Mouse (Mus musculus): Measurements from ENCODE around the gene Notch2. TPM values are rescaled to one million over a fixed set of nuclear protein-coding genes. Genes with fewer than 3 reads are reported as not detected.

Gene Notch2
- total RNA-seq, 2 experiments from 2014 or later, result 13.0 to 15.7 TPM

GRCm38 (mm10) chr3:98069161-98069560, 55.8 kb downstream of the Notch2 start:
- no peak for DNase-seq (ENCODE audit: low spot score in 2 of 2)

DNA sequence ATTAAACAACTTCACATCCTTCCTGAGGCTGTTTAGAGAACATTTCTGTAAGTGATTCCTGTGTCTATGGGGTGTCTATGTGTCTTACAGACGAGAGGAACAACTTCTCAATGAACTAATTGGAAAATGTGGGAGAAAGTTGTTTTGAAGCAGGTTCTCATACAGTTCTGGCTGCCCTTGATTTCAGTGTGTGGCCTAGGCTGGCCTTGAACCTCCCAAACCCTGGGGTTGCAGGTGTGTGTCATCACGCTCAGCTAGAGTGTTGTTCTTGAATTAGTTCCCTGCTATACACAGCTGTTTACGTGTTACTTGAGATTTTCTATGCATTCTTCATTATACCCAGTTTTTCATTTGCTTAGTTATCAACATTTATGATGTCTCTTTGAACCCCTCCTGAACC, 56.5 kb downstream of the Notch2 start:
- DNase-seq (ENCODE audit: low spot score in 2 of 2), result no peak

DNA sequence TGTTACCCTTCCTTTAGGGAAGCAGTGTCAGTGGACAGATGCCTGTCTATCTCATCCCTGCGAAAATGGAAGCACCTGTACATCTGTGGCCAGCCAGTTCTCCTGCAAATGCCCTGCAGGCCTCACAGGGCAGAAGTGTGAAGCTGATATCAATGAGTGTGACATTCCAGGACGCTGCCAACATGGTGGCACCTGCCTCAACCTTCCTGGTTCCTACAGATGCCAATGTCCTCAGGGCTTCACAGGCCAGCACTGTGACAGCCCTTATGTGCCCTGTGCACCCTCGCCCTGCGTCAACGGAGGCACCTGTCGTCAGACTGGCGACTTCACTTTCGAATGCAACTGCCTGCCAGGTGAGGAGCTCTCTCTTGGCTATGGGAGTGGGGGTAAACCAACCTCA, 59.2 kb downstream of the Notch2 start:
- no peak for DNase-seq (ENCODE audit: low spot score in 2 of 2)

- DNase-seq (ENCODE audit: low spot score in 2 of 2), result no peak
Observed at GRCm38 (mm10) chr3:98073545-98073944, 60.2 kb downstream of the Notch2 start.

DNA sequence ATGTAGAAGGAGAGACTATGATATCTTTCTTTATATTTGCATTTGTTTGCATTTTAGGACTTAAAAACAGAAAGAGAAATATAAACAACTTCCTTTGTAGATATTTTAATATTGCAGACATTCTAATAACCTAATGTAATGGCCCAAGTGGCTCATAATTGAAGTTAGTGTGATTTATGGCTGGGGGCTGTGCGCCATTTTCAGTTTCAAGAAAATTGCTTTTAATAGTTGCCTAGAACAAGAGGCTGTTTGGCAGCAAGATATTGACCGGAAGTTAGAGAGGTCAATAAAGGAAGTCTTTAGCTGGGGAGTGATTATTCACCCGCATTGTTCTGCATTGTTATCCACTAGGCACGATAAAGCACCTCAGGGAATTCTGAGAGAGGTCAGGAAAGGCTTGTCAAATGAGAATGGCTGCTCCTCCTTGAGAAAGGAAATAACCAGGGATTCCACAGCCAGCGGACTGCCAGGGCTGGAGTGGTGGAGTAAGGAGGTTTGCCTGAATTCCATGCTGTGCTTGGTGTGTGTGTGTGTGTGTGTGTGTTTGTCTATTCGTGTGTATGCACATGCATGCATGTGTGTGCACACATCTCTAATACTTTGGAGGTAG, 61.4 kb downstream of the Notch2 start:
- DNase-seq (ENCODE audit: low spot score in 2 of 2), result no peak

GRCm38 (mm10) chr3:98077866-98078265, 64.5 kb downstream of the Notch2 start:
- DNase-seq (ENCODE audit: low spot score in 2 of 2), result no peak

- DNase-seq (ENCODE audit: low spot score in 2 of 2), result no peak
Observed at GRCm38 (mm10) chr3:98078816-98079215, 65.5 kb downstream of the Notch2 start.

- no peak for DNase-seq (ENCODE audit: low spot score in 2 of 2)
Observed at GRCm38 (mm10) chr3:98079601-98080215, 66.4 kb downstream of the Notch2 start.

DNA sequence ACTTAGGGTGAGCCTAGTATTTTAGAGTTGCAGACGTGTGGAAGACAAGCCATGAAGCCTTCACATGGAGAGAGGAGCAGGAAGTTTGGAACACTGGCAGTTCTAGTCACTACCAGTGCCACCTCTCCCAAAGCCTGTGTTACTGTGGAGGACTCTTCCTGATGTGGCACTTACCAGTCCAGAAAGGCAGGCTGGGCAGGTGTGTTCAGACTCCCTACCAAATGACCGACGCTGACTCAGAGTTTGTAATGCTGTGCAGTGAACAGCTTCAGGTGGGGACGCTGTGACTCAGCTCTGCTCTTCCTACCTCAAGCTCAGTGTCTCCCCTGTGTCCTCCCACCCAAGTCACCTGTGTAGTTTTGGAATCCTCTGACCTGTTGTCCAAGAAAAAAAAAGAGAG, 67.3 kb downstream of the Notch2 start:
- DNase-seq (ENCODE audit: low spot score in 2 of 2), result no peak

DNA sequence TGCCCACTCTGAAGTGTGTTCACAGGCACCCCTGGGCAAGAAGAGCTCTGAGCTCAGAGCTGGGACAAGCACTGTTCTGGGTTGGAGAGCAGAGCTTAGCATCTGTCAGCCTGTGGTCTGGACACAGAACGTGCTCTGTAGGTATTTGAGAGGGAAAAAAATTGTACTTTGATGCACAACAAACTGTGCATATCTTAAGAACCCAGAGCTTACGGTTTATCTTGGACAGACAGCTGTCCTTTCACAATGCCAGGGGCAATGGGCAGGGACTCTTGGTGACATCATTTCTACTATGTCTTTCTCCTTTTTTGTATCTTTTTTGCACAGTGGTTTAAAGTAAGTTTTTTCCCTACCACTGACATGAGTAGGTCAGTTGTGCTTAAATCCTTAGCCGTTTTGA, 68.9 kb downstream of the Notch2 start:
- DNase-seq (ENCODE audit: low spot score in 2 of 2), result no peak

DNA sequence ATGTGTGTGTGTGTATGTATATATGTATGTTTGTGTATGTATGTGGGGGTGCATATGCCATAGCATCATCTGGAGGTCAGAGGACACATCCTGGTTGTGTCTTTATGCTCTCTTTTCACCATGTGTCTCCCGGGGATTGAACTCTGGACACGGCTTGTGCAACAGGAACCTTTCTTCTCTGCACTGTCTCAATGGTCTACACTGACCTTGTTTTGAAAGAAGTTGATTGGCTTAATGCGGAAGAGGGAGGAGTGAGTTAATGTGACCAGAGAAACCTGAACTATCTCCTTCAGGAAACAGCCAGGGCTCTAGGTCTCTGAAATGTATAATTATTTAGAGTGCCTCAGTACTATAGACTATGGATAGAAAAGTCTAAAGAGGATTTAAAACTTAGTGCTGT, 69.6 kb downstream of the Notch2 start:
- no peak for DNase-seq (ENCODE audit: low spot score in 2 of 2)

- DNase-seq (ENCODE audit: low spot score in 2 of 2), result no peak
Observed at GRCm38 (mm10) chr3:98084061-98084655, 70.8 kb downstream of the Notch2 start.

DNA sequence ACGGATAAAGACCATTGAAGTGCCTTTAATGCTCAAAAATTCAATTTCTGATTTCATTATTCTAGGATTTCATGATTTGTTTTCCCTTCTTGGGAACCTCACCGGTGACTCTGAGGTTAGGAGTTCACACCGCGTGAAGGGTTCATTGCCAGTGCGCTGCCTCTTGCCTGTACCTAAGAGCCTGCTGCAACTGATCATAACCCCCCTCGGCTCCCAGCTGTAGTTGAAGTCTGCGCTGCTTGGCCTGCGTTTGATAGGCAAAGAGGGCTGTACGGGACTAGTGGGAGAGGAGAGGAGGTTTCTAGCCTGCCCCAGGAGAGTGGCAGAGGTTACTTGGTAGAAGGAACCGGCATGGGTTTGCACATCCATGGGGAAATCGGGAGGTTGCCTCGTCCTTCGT, 71.5 kb downstream of the Notch2 start:
- no peak for DNase-seq (ENCODE audit: low spot score in 2 of 2)

GRCm38 (mm10) chr3:98085812-98086268, 72.5 kb downstream of the Notch2 start:
- no peak for DNase-seq (ENCODE audit: low spot score in 2 of 2)

- DNase-seq (ENCODE audit: low spot score in 2 of 2), result no peak
Observed at GRCm38 (mm10) chr3:98086441-98086840, 73.1 kb downstream of the Notch2 start.

GRCm38 (mm10) chr3:98086860-98087259, 73.5 kb downstream of the Notch2 start:
- no peak for DNase-seq (ENCODE audit: low spot score in 2 of 2)

GRCm38 (mm10) chr3:98087551-98087950, 74.2 kb downstream of the Notch2 start:
- DNase-seq (ENCODE audit: low spot score in 2 of 2), result no peak

DNA sequence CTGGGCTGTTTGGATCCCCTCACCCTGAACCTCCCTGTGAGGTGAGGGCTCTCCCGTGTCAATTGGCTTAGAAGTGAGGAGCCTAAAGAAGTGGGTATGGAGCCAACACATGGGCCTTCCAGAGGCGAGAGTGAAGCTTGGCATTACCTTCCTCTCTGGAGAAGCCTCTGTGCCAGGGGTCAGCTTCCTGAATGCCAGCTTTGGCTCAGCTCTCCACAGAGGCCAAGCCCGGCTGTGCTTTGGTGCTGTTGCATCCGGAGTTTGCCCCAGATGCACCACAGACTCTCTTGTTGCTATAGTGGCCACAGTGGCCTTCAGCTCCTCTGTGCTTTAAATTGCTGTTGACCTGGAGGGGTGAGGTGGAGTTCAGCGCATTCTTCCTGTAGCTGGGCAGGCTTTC, 76.4 kb downstream of the Notch2 start:
- no peak for DNase-seq (ENCODE audit: low spot score in 2 of 2)

- DNase-seq (ENCODE audit: low spot score in 2 of 2), result no peak
Observed at GRCm38 (mm10) chr3:98090129-98090528, 76.8 kb downstream of the Notch2 start.

DNA sequence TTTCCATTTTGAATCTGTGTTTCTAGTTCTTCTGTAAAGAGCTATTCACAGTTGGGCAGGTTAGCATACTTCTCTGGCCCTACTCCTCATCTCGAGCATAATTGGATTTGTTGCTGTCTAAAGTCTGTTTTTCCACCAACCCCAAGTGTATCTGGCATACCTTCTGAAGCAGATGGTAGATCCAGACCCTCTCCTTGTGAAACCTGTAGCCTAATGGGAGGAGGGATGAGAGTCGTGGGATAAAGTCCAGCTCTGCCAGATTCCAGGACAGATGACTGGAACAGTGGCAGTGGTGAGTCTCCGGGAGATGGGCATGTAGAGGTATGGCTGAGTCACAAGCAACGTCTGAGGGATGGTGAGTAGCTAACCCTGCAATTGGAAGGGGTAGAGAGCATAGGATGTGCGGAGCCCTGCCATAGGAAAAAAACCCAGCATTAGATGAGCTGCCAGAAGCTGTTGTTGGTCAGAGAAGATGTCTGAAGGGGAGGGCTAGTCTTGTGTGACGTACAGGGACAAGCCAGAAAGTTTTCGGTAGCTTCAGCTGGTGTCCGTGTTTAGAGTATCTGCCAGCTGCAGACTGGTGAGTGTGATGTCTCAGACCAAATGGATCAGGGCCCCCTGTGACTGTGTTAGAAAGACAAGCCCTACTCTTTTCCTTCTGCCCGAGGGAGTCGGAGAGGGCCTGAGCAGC, 79.5 kb downstream of the Notch2 start:
- DNase-seq (ENCODE audit: low spot score in 2 of 2), result no peak

GRCm38 (mm10) chr3:98093954-98094353, 80.6 kb downstream of the Notch2 start:
- DNase-seq (ENCODE audit: low spot score in 2 of 2), result no peak

All from left cerebral cortex, adult 18-20 months (tissue).